Comparison of ENCODE assay signal across 9 mouse cellular contexts in the genomic region with DNA sequence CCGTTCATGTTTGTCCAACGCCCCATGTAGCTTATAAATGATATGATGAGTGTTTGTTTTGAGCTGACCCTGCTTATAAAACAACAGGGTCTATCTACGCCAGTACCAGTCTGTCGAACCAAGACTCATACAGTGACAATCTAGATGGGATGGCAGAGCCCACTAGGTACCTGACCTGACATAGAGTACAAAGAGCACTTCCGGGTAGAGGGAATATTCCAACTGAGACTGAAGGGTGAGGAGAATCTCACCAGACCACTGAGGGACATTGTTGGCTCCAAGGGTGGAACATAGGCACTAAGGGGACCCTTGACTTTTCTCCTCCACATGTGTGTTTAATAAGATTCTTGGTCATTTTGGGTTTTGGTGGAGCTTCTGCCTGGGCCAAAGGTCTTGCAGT. TPM values are rescaled to one million over a fixed set of nuclear protein-coding genes. Genes with fewer than 3 reads are reported as not detected.
DNase-seq lines count a peak whose midpoint lies in the region; ATAC-seq and TF ChIP-seq lines count a peak whose summit lies in the region.
"Had no signal": no experiment of that assay in that cellular context is flagged by ENCODE, and none has a peak within 500 bp of the region (broad histone marks: within the 10 kb centered on the region; RNA-seq: fewer than 3 reads in every experiment).

No protein-coding gene starts in this region.

- 31% methylated on average over 5 of the region's 5 CpGs for WGBS in thymus, adult 2 months
- WGBS in limb, embryonic 14.5 days: 53% methylated on average over 5 of the region's 5 CpGs
- 27% methylated on average over 5 of the region's 5 CpGs for WGBS in stomach, embryonic 16.5 days

- H3K27me3 ChIP-seq in thymus, adult 2 months (ENCODE audit: control insufficient read depth, insufficient read depth, low read length): no peaks in the 10 kb centered on the region
- H3K27me3 ChIP-seq in limb, embryonic 14.5 days (ENCODE audit: control insufficient read depth, insufficient read depth, low read length): no peaks in the 10 kb centered on the region
- no peaks in the 10 kb centered on the region for H3K27me3 ChIP-seq in stomach, embryonic 16.5 days (ENCODE audit: control insufficient read depth, insufficient read depth, low read length)

- intact Hi-C loops in gastrocnemius, adult 2 months (cut with DNase I): no loop called here

- peak overlapping the region; percentile 73 for H3K4me3 ChIP-seq in gastrocnemius, adult 2 months
- H3K4me3 ChIP-seq in thymus, adult 2 months (ENCODE audit: control insufficient read depth, insufficient read depth, low read length): peak overlapping the region; percentile 54
- peak overlapping the region; percentile 64 for H3K4me3 ChIP-seq in limb, embryonic 14.5 days (replicated peaks; ENCODE audit: low read length)
- H3K4me3 ChIP-seq in stomach, embryonic 16.5 days (replicated peaks; ENCODE audit: low read length): peak overlapping the region; percentile 61

- ATAC-seq in limb, embryonic 14.5 days (ENCODE audit: low FRiP score, low read depth): no peak
- ATAC-seq in stomach, embryonic 16.5 days (ENCODE audit: insufficient read depth, low FRiP score): no peak

- DNase-seq in gastrocnemius, adult 2 months: no peak
- DNase-seq in gastrocnemius, adult 8-10 months (ENCODE audit: low spot score in 2 of 2): no peak
- DNase-seq in thymus, adult 2 months: no peak
- no peak for DNase-seq in thymus, adult 18-20 months
- DNase-seq in limb, embryonic 14.5 days (ENCODE audit: low spot score): no peak
- DNase-seq in right cerebral cortex, adult 2 months (ENCODE audit: low spot score in 2 of 2): no peak
- no peak for DNase-seq in urinary bladder, adult 2 months (ENCODE audit: low spot score)
- DNase-seq: right cerebral cortex, postnatal 14 days had no signal

- no peak for TF ChIP-seq POLR2A in thymus, adult 2 months (IDR thresholded peaks at IDR 0.05; ENCODE audit: control insufficient read depth, extremely low read depth, insufficient read depth, low read length, poor library complexity)
- TF ChIP-seq POLR2A in limb, embryonic 14.5 days (IDR thresholded peaks at IDR 0.05; ENCODE audit: borderline replicate concordance, extremely low read depth, insufficient read depth, insufficient read length): no peak

- peak overlapping the region; percentile 72 for H3K4me2 ChIP-seq in limb, embryonic 14.5 days (replicated peaks; ENCODE audit: low read depth, low read length, severe bottlenecking)
- H3K4me2 ChIP-seq in stomach, embryonic 16.5 days (ENCODE audit: low read depth, low read length): peak overlapping the region; percentile 79

- TF ChIP-seq CTCF in gastrocnemius, adult 2 months (IDR thresholded peaks at IDR 0.05): no peak
- no peak for TF ChIP-seq CTCF in thymus, adult 2 months (IDR thresholded peaks at IDR 0.05; ENCODE audit: borderline replicate concordance, control insufficient read depth, extremely low read depth, insufficient read depth, low read length, poor library complexity)

- no peaks in the 10 kb centered on the region for H3K36me3 ChIP-seq in thymus, adult 2 months (ENCODE audit: control insufficient read depth, insufficient read depth, low read length)
- H3K36me3 ChIP-seq in limb, embryonic 14.5 days (ENCODE audit: control insufficient read depth, insufficient read depth, low read length): peaks cover 6% of the 10 kb centered on the region; the same call in 1 of the 2 replicates
- no peaks in the 10 kb centered on the region for H3K36me3 ChIP-seq in stomach, embryonic 16.5 days (ENCODE audit: control insufficient read depth, insufficient read depth, low read length)

- H3K4me1 ChIP-seq in thymus, adult 2 months (replicated peaks; ENCODE audit: control insufficient read depth, insufficient read depth, low read length): peaks cover 8% of the 10 kb centered on the region
- H3K4me1 ChIP-seq in limb, embryonic 14.5 days (ENCODE audit: control insufficient read depth, insufficient read depth, low read length): peaks cover 12% of the 10 kb centered on the region
- peaks cover 12% of the 10 kb centered on the region for H3K4me1 ChIP-seq in stomach, embryonic 16.5 days (ENCODE audit: control insufficient read depth, insufficient read depth, low read length)

- peak overlapping the region; percentile 63 for H3K9ac ChIP-seq in limb, embryonic 14.5 days (ENCODE audit: low read depth, low read length, severe bottlenecking)
- H3K9ac ChIP-seq in stomach, embryonic 16.5 days (ENCODE audit: low read length): peak overlapping the region; percentile 76

- no peaks in the 10 kb centered on the region for H3K9me3 ChIP-seq in limb, embryonic 14.5 days (ENCODE audit: control insufficient read depth, low read length)
- H3K9me3 ChIP-seq in stomach, embryonic 16.5 days (replicated peaks; ENCODE audit: control insufficient read depth, low read length): no peaks in the 10 kb centered on the region

- H3K27ac ChIP-seq in gastrocnemius, adult 2 months: peak overlapping the region; percentile 94
- no peak overlapping the region for H3K27ac ChIP-seq in thymus, adult 2 months (ENCODE audit: control insufficient read depth, insufficient read depth, low read length)
- peak overlapping the region; percentile 27; the same call in 1 of the 2 replicates for H3K27ac ChIP-seq in limb, embryonic 14.5 days (replicated peaks; ENCODE audit: low read depth, low read length)
- peak overlapping the region; percentile 76 for H3K27ac ChIP-seq in stomach, embryonic 16.5 days (ENCODE audit: low read length)

RNA-seq across cellular contexts. Expression of a gene that starts 1.3 kb away (rescaled TPM):
- total RNA-seq in gastrocnemius, adult 2 months (2021): 10 to 100 TPM; 41.9 to 52.4 TPM
- total RNA-seq in gastrocnemius, adult 8-10 months (2022): 10 to 100 TPM; 36.1 to 52.8 (median 43.3) TPM
- polyA plus RNA-seq in thymus, adult 2 months (2012; rRNA removed): 46.5 and 46.7 TPM in 2 replicates
- 19.6 and 23.6 TPM in 2 replicates for polyA plus RNA-seq in limb, embryonic 14.5 days (2012; rRNA removed)
- polyA plus RNA-seq in limb, embryonic 14.5 days (2014; fragmentation: Nextera tagmentation; extraction: Ambion mirVana): 27.5 and 31.7 TPM in 2 replicates
- polyA plus RNA-seq in stomach, embryonic 16.5 days (2015; fragmentation: Nextera tagmentation; extraction: Ambion mirVana): 33.0 and 34.5 TPM in 2 replicates
- 18.1 and 19.4 TPM in 2 replicates for polyA plus RNA-seq in urinary bladder, adult 2 months (2012; rRNA removed)

RNA-seq across cellular contexts. Expression of a gene that starts 17.1 kb away (rescaled TPM):
- 1 to 10 TPM; 1.9 to 2.9 TPM for total RNA-seq in gastrocnemius, adult 2 months (2021)
- total RNA-seq in gastrocnemius, adult 8-10 months (2022): 1 to 10 TPM in 3 of 4 experiments, under 1 TPM in 1; 0.72 to 1.7 (median 1.2) TPM
- polyA plus RNA-seq in thymus, adult 2 months (2012; rRNA removed): 4.2 and 5.5 TPM in 2 replicates
- 9.2 and 15.5 TPM in 2 replicates for polyA plus RNA-seq in limb, embryonic 14.5 days (2012; rRNA removed)
- polyA plus RNA-seq in limb, embryonic 14.5 days (2014; fragmentation: Nextera tagmentation; extraction: Ambion mirVana): 4.0 and 4.4 TPM in 2 replicates
- polyA plus RNA-seq in stomach, embryonic 16.5 days (2015; fragmentation: Nextera tagmentation; extraction: Ambion mirVana): 1.4 and 1.7 TPM in 2 replicates
- 13.5 and 14.3 TPM in 2 replicates for polyA plus RNA-seq in urinary bladder, adult 2 months (2012; rRNA removed)

RNA-seq across cellular contexts. Expression of a gene that starts 42.2 kb away (rescaled TPM):
- 10 to 100 TPM; 13.6 to 17.3 TPM for total RNA-seq in gastrocnemius, adult 2 months (2021)
- 10 to 100 TPM in 3 of 4 experiments, 1 to 10 TPM in 1; 7.1 to 19.7 (median 15.0) TPM for total RNA-seq in gastrocnemius, adult 8-10 months (2022)
- polyA plus RNA-seq in thymus, adult 2 months (2012; rRNA removed): 325 and 327 TPM in 2 replicates
- polyA plus RNA-seq in limb, embryonic 14.5 days (2012; rRNA removed): 126 and 169 TPM in 2 replicates
- 66.7 and 67.0 TPM in 2 replicates for polyA plus RNA-seq in limb, embryonic 14.5 days (2014; fragmentation: Nextera tagmentation; extraction: Ambion mirVana)
- polyA plus RNA-seq in stomach, embryonic 16.5 days (2015; fragmentation: Nextera tagmentation; extraction: Ambion mirVana): 77.8 and 85.6 TPM in 2 replicates
- 133 and 146 TPM in 2 replicates for polyA plus RNA-seq in urinary bladder, adult 2 months (2012; rRNA removed)

RNA-seq across cellular contexts. Expression of a gene that starts 50.5 kb away (rescaled TPM):
- under 1 TPM in 1 of 2 experiments, not detected in 1; 0.74 TPM for total RNA-seq in gastrocnemius, adult 2 months (2021)
- total RNA-seq in gastrocnemius, adult 8-10 months (2022): under 1 TPM in 2 of 4 experiments, not detected in 2; 0.40 to 0.80 TPM
- polyA plus RNA-seq in thymus, adult 2 months (2012; rRNA removed): 0.57 and 0.63 TPM in 2 replicates
- not detected in 2 replicates for polyA plus RNA-seq in limb, embryonic 14.5 days (2012; rRNA removed)
- polyA plus RNA-seq in limb, embryonic 14.5 days (2014; fragmentation: Nextera tagmentation; extraction: Ambion mirVana): not detected in 2 replicates
- polyA plus RNA-seq in stomach, embryonic 16.5 days (2015; fragmentation: Nextera tagmentation; extraction: Ambion mirVana): 0.17 TPM in 1 of 2 replicates, not detected in the other
- 0.04 and 0.29 TPM in 2 replicates for polyA plus RNA-seq in urinary bladder, adult 2 months (2012; rRNA removed)

RNA-seq across cellular contexts. Expression of a gene that starts 53.0 kb away (rescaled TPM):
- total RNA-seq in gastrocnemius, adult 2 months (2021): 1,000 to 10,000 TPM in 1 of 2 experiments, 100 to 1,000 TPM in 1; 987 to 1,150 TPM
- 1,000 to 10,000 TPM; 1,093 to 1,223 (median 1,133) TPM for total RNA-seq in gastrocnemius, adult 8-10 months (2022)
- 3.0 and 19.9 TPM in 2 replicates for polyA plus RNA-seq in thymus, adult 2 months (2012; rRNA removed)
- polyA plus RNA-seq in limb, embryonic 14.5 days (2012; rRNA removed): 44.3 and 59.4 TPM in 2 replicates
- 22.5 and 30.6 TPM in 2 replicates for polyA plus RNA-seq in limb, embryonic 14.5 days (2014; fragmentation: Nextera tagmentation; extraction: Ambion mirVana)
- 14.8 and 21.7 TPM in 2 replicates for polyA plus RNA-seq in stomach, embryonic 16.5 days (2015; fragmentation: Nextera tagmentation; extraction: Ambion mirVana)
- 36.2 and 45.7 TPM in 2 replicates for polyA plus RNA-seq in urinary bladder, adult 2 months (2012; rRNA removed)
